9 mouse cellular contexts compared by ENCODE assay signal in genomic region chr17:56515690-56516410, GRCm38 (mm10). TPM values are rescaled to one million over a fixed set of nuclear protein-coding genes. Genes with fewer than 3 reads are reported as not detected.
DNase-seq lines count a peak whose midpoint lies in the region; ATAC-seq and TF ChIP-seq lines count a peak whose summit lies in the region.
"Had no signal": no experiment of that assay in that cellular context is flagged by ENCODE, and none has a peak within 500 bp of the region (broad histone marks: within the 10 kb centered on the region; RNA-seq: fewer than 3 reads in every experiment).

No protein-coding gene starts in this region.

- TF ChIP-seq CTCF in thymus, adult 2 months (IDR thresholded peaks at IDR 0.05; ENCODE audit: borderline replicate concordance, control insufficient read depth, extremely low read depth, insufficient read depth, low read length, poor library complexity), result no peak

- H3K9me3 ChIP-seq in neural tube, embryonic 11.5 days (ENCODE audit: control insufficient read depth, low read length), result no peaks in the 10 kb centered on the region
- no peaks in the 10 kb centered on the region for H3K9me3 ChIP-seq in limb, embryonic 14.5 days (ENCODE audit: control insufficient read depth, low read length)

- H3K4me3 ChIP-seq in neural tube, embryonic 11.5 days (ENCODE audit: low read depth, low read length), result no peak overlapping the region
- no peak overlapping the region for H3K4me3 ChIP-seq in limb, embryonic 14.5 days (replicated peaks; ENCODE audit: low read length)
- no peak overlapping the region for H3K4me3 ChIP-seq in thymus, adult 2 months (ENCODE audit: control insufficient read depth, insufficient read depth, low read length)

- H3K9ac ChIP-seq in neural tube, embryonic 11.5 days (ENCODE audit: low read length), result peak overlapping the region; percentile 15
- H3K9ac ChIP-seq in limb, embryonic 14.5 days (ENCODE audit: low read depth, low read length, severe bottlenecking), result 0 out of 2 replicates have a peak overlapping the region, but pooled peaks have one; percentile 26

- no peaks in the 10 kb centered on the region for H3K36me3 ChIP-seq in neural tube, embryonic 11.5 days (ENCODE audit: control insufficient read depth, insufficient read depth, low read length)
- no peaks in the 10 kb centered on the region for H3K36me3 ChIP-seq in limb, embryonic 14.5 days (ENCODE audit: control insufficient read depth, insufficient read depth, low read length)
- no peaks in the 10 kb centered on the region for H3K36me3 ChIP-seq in thymus, adult 2 months (ENCODE audit: control insufficient read depth, insufficient read depth, low read length)

- DNase-seq in adrenal gland, postnatal 10 days, result peak; percentile 21
- DNase-seq in adrenal gland, postnatal 14 days, result no peak
- peak; percentile 36 for DNase-seq in neural tube, embryonic 11.5 days (ENCODE audit: low spot score)
- DNase-seq in neural tube, embryonic 10.5 days (ENCODE audit: extremely low spot score, low spot score), result no peak
- no peak for DNase-seq in limb, embryonic 14.5 days (ENCODE audit: low spot score)
- DNase-seq in testis, postnatal 14 days (ENCODE audit: low spot score), result peak; percentile 16
- no peak for DNase-seq in gastrocnemius, postnatal 4 days (ENCODE audit: low spot score in 2 of 2)
- DNase-seq in thymus, adult 2 months, result no peak

- 15% methylated on average over 13 of the region's 13 CpGs for WGBS in neural tube, embryonic 11.5 days
- WGBS in limb, embryonic 14.5 days, result 8% methylated on average over 12 of the region's 13 CpGs
- 16% methylated on average over 13 of the region's 13 CpGs for WGBS in thymus, adult 2 months

- no peak overlapping the region for H3K4me2 ChIP-seq in neural tube, embryonic 11.5 days (ENCODE audit: low read depth)
- no peak overlapping the region for H3K4me2 ChIP-seq in limb, embryonic 14.5 days (replicated peaks; ENCODE audit: low read depth, low read length, severe bottlenecking)

- peaks cover 26% of the 10 kb centered on the region for H3K27me3 ChIP-seq in neural tube, embryonic 11.5 days (ENCODE audit: control insufficient read depth, insufficient read depth, low read length)
- H3K27me3 ChIP-seq in limb, embryonic 14.5 days (ENCODE audit: control insufficient read depth, insufficient read depth, low read length), result peaks cover 24% of the 10 kb centered on the region
- H3K27me3 ChIP-seq in thymus, adult 2 months (ENCODE audit: control insufficient read depth, insufficient read depth, low read length), result peaks cover 6% of the 10 kb centered on the region; the same call in 1 of the 2 replicates

- no peak for TF ChIP-seq POLR2A in limb, embryonic 14.5 days (IDR thresholded peaks at IDR 0.05; ENCODE audit: borderline replicate concordance, extremely low read depth, insufficient read depth, insufficient read length)
- no peak for TF ChIP-seq POLR2A in thymus, adult 2 months (IDR thresholded peaks at IDR 0.05; ENCODE audit: control insufficient read depth, extremely low read depth, insufficient read depth, low read length, poor library complexity)

- H3K27ac ChIP-seq in neural tube, embryonic 11.5 days (ENCODE audit: low read depth, low read length), result 0 out of 2 replicates have a peak overlapping the region, but pooled peaks have one; percentile 46
- no peak overlapping the region for H3K27ac ChIP-seq in limb, embryonic 14.5 days (replicated peaks; ENCODE audit: low read depth, low read length)
- no peak overlapping the region for H3K27ac ChIP-seq in thymus, adult 2 months (ENCODE audit: control insufficient read depth, insufficient read depth, low read length)

- ATAC-seq in neural tube, embryonic 11.5 days (ENCODE audit: insufficient read depth, low FRiP score, low TSS enrichment), result peak; percentile 59
- ATAC-seq in limb, embryonic 14.5 days (ENCODE audit: low FRiP score, low read depth), result no peak; the same call in 1 of the 2 replicates

- peaks cover 8% of the 10 kb centered on the region; the same call in 1 of the 2 replicates for H3K4me1 ChIP-seq in neural tube, embryonic 11.5 days (ENCODE audit: control insufficient read depth, insufficient read depth, low read length)
- peaks cover 6% of the 10 kb centered on the region for H3K4me1 ChIP-seq in limb, embryonic 14.5 days (ENCODE audit: control insufficient read depth, insufficient read depth, low read length)
- 0 out of 2 replicates have a peak, but pooled peaks cover 4% of the 10 kb centered on the region for H3K4me1 ChIP-seq in thymus, adult 2 months (replicated peaks; ENCODE audit: control insufficient read depth, insufficient read depth, low read length)

RNA-seq across cellular contexts. Expression of gene Znrf4, which starts 3.6 kb away (rescaled TPM):
- not detected for total RNA-seq in adrenal gland, postnatal 10 days (2021)
- not detected in 2 replicates for total RNA-seq in adrenal gland, postnatal 14 days (2021)
- not detected in 2 replicates for polyA plus RNA-seq in neural tube, embryonic 11.5 days (2014; fragmentation: Nextera tagmentation; extraction: Ambion mirVana)
- polyA plus RNA-seq in limb, embryonic 14.5 days (2012; rRNA removed), result not detected in 2 replicates
- polyA plus RNA-seq in limb, embryonic 14.5 days (2014; fragmentation: Nextera tagmentation; extraction: Ambion mirVana), result 0.17 TPM in 1 of 2 replicates, not detected in the other
- total RNA-seq in gastrocnemius, postnatal 4 days (2021), result not detected
- 0.67 TPM in 1 of 2 replicates, not detected in the other for polyA plus RNA-seq in thymus, adult 2 months (2012; rRNA removed)
- total RNA-seq: hematopoietic stem cell, adult 5-6 weeks had no signal

RNA-seq across cellular contexts. Expression of gene Gm20219, which starts 38.3 kb away (rescaled TPM):
- under 1 TPM; 0.69 to 0.70 TPM for total RNA-seq in adrenal gland, postnatal 10 days (2021)
- total RNA-seq in adrenal gland, postnatal 14 days (2021), result 0.70 and 1.3 TPM in 2 replicates
- polyA plus RNA-seq in neural tube, embryonic 11.5 days (2014; fragmentation: Nextera tagmentation; extraction: Ambion mirVana), result 1.1 and 2.1 TPM in 2 replicates
- 7.7 and 8.7 TPM in 2 replicates for polyA plus RNA-seq in limb, embryonic 14.5 days (2012; rRNA removed)
- polyA plus RNA-seq in limb, embryonic 14.5 days (2014; fragmentation: Nextera tagmentation; extraction: Ambion mirVana), result 5.7 and 9.1 TPM in 2 replicates
- 1 to 10 TPM in 1 of 2 experiments, under 1 TPM in 1; 0.83 to 1.4 TPM for total RNA-seq in gastrocnemius, postnatal 4 days (2021)
- polyA plus RNA-seq in thymus, adult 2 months (2012; rRNA removed), result 10.6 and 13.1 TPM in 2 replicates

RNA-seq across cellular contexts. Expression of gene Ptprs, which starts 39.6 kb away (rescaled TPM):
- 100 to 1,000 TPM in 1 of 2 experiments, 10 to 100 TPM in 1; 77.1 to 106 TPM for total RNA-seq in adrenal gland, postnatal 10 days (2021)
- 97.0 and 102 TPM in 2 replicates for total RNA-seq in adrenal gland, postnatal 14 days (2021)
- 164 and 174 TPM in 2 replicates for polyA plus RNA-seq in neural tube, embryonic 11.5 days (2014; fragmentation: Nextera tagmentation; extraction: Ambion mirVana)
- polyA plus RNA-seq in limb, embryonic 14.5 days (2012; rRNA removed), result 483 and 667 TPM in 2 replicates
- 116 and 131 TPM in 2 replicates for polyA plus RNA-seq in limb, embryonic 14.5 days (2014; fragmentation: Nextera tagmentation; extraction: Ambion mirVana)
- total RNA-seq in gastrocnemius, postnatal 4 days (2021), result 100 to 1,000 TPM; 115 TPM
- 235 and 305 TPM in 2 replicates for polyA plus RNA-seq in thymus, adult 2 months (2012; rRNA removed)

Comparison
In these comparisons a context has a peak if more than half of its experiments do, and no peak if none do; other contexts are left out.
1. DNase-seq: peak in adrenal gland, postnatal 10 days (single experiment), neural tube, embryonic 11.5 days (single experiment) and testis, postnatal 14 days (single experiment); none in adrenal gland, postnatal 14 days (single experiment), neural tube, embryonic 10.5 days (single experiment), limb, embryonic 14.5 days (single experiment), gastrocnemius, postnatal 4 days (0 of 2) and thymus, adult 2 months (single experiment).